Mouse (Mus musculus): Measurements from ENCODE around the gene Slc39a5. TPM values are rescaled to one million over a fixed set of nuclear protein-coding genes. Genes with fewer than 3 reads are reported as not detected.

The Slc39a5 gene
- polyA plus RNA-seq (2021; fragmentation: Nextera tagmentation), result 0.06 and 0.18 TPM in 2 replicates
- long read RNA-seq, experiment 1, result 0 reads
- long read RNA-seq, experiment 2, partial matches to known transcripts, result 0 of 1 reads
- long read RNA-seq, experiment 2, other reads (novel, unspliced or antisense), result 1 of 1 reads

DNA sequence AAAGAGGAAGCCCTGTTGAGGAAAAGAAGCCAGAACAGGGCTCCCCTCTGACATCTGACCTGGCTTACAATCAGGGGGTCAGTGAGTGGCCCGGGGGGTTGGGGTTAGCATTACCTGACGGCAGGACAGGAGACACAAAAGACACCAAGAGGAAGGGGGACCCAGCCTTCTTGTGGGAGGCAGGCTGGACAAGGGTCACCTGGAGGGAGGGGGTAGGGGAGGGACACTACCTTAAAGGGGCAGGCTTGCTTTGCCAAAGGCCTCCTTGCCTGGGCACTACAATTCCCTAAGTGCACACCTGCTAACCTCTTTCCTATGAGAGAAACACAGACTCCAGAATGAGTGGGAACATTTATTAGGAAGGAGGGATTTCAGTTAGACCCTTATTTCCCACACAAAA lies at the start of gene Slc39a5:
TSS of gene Slc39a5 (minus strand) at position 174 of the 400 bp plus-strand sequence.

GRCm38 (mm10) chr10:128411211-128412054 lies 10.4 kb upstream of the Slc39a5 start, which contains the start of the genes Nabp2 and Rnf41:
Gene Nabp2, minus strand, starts transcription at chr10:128411492.
Gene Rnf41, plus strand, starts transcription at chr10:128411657.

DNA sequence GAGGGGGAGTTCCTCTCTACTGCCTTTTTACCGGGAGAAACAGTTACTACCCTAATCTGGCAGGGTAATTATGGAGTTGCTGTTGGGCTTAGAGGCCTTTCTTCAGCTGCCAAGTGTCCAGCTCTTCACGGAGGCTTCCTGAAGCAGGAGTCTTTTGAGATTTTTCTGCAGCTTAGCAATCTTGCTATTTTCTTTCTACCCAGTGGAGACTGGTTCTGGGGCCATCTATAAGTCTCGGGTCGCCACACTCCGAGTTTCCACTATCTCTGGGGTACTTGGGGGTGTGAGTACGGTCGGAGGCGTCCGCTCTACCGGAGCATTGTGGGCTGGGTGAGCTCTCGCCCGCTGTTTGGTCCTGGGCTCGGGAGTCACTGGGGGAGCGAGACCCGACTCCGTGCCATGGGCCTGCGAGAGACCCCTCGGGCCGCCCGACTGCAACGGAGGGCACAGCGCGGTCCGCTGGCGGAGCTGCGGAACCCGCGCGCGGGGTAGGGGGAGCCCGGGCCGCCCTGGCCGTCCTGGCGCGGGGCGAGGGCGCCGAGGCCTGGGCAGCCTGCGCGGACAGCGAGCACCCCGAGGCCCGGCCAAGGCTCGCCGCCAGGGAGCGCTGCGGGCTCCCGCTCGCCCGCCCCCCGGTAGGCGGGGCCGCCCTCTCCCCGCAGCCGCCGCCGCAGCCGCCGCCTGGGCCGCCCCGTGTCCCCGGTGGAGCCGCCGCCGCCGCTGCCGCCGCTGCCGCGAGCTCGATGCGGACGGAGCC lies 24.4 kb downstream of the Slc39a5 start, which contains the start of gene Ankrd52:
TSS of gene Ankrd52 (plus strand) at position 661 of the 757 bp plus-strand sequence.

DNA sequence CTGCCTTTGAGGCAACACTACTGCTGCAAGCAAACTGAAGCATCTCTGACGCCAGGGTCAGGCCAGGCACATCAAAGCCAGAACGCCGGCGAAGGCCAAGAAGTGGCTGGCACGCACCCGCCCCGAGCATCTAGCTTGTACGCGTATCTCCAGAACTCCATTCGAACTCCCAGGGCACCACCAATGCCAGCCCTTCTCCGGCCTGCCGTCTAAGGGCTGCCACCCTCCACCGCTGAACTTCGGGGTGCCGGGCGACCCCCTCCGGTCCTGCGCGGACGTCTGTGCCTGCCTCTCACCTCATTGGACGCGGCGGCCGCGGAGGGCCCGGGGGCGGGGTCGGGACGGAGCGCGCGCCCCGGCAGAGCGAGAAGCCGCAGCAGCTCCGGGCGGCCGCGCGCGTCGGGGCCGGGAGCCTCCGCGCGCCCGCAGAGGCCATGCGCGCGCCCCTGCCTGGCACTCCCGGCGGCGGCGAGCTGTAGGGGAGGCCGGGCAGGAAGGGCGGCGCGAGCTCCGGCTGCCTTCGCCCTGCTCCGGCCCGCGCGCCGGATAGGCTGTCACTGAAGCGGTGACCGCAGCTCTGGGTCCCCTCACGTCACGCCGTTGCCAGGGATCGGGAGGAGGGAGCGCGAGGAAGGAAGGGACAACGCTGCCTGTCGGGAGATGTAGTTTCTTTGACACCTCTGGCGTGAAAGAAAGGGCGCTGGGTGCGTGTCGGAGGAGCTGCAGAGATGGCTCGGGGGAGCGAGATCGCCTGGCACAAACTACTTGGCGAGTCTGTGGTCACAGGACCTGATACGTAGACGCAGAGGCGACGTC lies 32.4 kb downstream of the Slc39a5 start, which contains the start of gene Coq10a:
TSS of gene Coq10a (minus strand) at position 596 of the 816 bp plus-strand sequence.

Small RNAs within 50 kb of the gene (microRNA-seq; reads per million reads assigned to microRNA genes)
- not detected for gene Gm25361
- not detected for gene Gm26308
- 0.64 reads per million for gene Mir6914
- 5.6 reads per million, percentile 20 among the genes with 10 or more reads in this experiment for gene Mir6915

Other genes starting within 250 kb of the Slc39a5 start
- gene Rbms2, start 220.9 kb downstream of the Slc39a5 start, polyA plus RNA-seq (2021; fragmentation: Nextera tagmentation), result 2.6 and 2.7 TPM in 2 replicates
- gene Gls2, start 206.8 kb downstream of the Slc39a5 start, polyA plus RNA-seq (2021; fragmentation: Nextera tagmentation), result 10.9 and 11.5 TPM in 2 replicates
- 10.2 and 11.8 TPM in 2 replicates for gene Spryd4, start 189.4 kb downstream of the Slc39a5 start, polyA plus RNA-seq (2021; fragmentation: Nextera tagmentation)
- not detected in 2 replicates for gene Mip, start 175.4 kb downstream of the Slc39a5 start, polyA plus RNA-seq (2021; fragmentation: Nextera tagmentation)
- gene Timeless, start 169.2 kb downstream of the Slc39a5 start, polyA plus RNA-seq (2021; fragmentation: Nextera tagmentation), result 2.3 and 4.9 TPM in 2 replicates
- gene Apon, start 147.1 kb downstream of the Slc39a5 start, polyA plus RNA-seq (2021; fragmentation: Nextera tagmentation), result not detected in 2 replicates
- gene Apof, start 132.6 kb downstream of the Slc39a5 start, polyA plus RNA-seq (2021; fragmentation: Nextera tagmentation), result 0.11 TPM in 1 of 2 replicates, not detected in the other
- gene Stat2, start 130.7 kb downstream of the Slc39a5 start, polyA plus RNA-seq (2021; fragmentation: Nextera tagmentation), result 4.5 and 5.5 TPM in 2 replicates
- not detected in 2 replicates for gene Il23a, start 102.5 kb downstream of the Slc39a5 start, polyA plus RNA-seq (2021; fragmentation: Nextera tagmentation)
- 2.6 and 2.7 TPM in 2 replicates for gene Pan2, start 97.9 kb downstream of the Slc39a5 start, polyA plus RNA-seq (2021; fragmentation: Nextera tagmentation)
- 155 and 167 TPM in 2 replicates for gene Cnpy2, start 78.8 kb downstream of the Slc39a5 start, polyA plus RNA-seq (2021; fragmentation: Nextera tagmentation)
- 210 and 229 TPM in 2 replicates for gene Cs, start 63.5 kb downstream of the Slc39a5 start, polyA plus RNA-seq (2021; fragmentation: Nextera tagmentation)
- 16.1 and 16.7 TPM in 2 replicates for gene Coq10a, start 32.2 kb downstream of the Slc39a5 start, polyA plus RNA-seq (2021; fragmentation: Nextera tagmentation)
- gene Ankrd52, start 24.1 kb downstream of the Slc39a5 start, polyA plus RNA-seq (2021; fragmentation: Nextera tagmentation), result 8.8 and 12.6 TPM in 2 replicates
- gene Nabp2, start 10.3 kb upstream of the Slc39a5 start, polyA plus RNA-seq (2021; fragmentation: Nextera tagmentation), result 107 and 127 TPM in 2 replicates
- 66.3 and 69.8 TPM in 2 replicates for gene Rnf41, start 10.4 kb upstream of the Slc39a5 start, polyA plus RNA-seq (2021; fragmentation: Nextera tagmentation)
- gene Smarcc2, start 58.0 kb upstream of the Slc39a5 start, polyA plus RNA-seq (2021; fragmentation: Nextera tagmentation), result 80.0 and 92.3 TPM in 2 replicates
- 843 and 993 TPM in 2 replicates for gene Myl6, start 92.9 kb upstream of the Slc39a5 start, polyA plus RNA-seq (2021; fragmentation: Nextera tagmentation)
- gene Myl6b, start 97.5 kb upstream of the Slc39a5 start, polyA plus RNA-seq (2021; fragmentation: Nextera tagmentation), result 2.1 and 3.8 TPM in 2 replicates
- gene Esyt1, start 124.6 kb upstream of the Slc39a5 start, polyA plus RNA-seq (2021; fragmentation: Nextera tagmentation), result 2.3 and 2.6 TPM in 2 replicates
- gene Zc3h10, start 146.5 kb upstream of the Slc39a5 start, polyA plus RNA-seq (2021; fragmentation: Nextera tagmentation), result 5.6 and 5.8 TPM in 2 replicates
- 6,437 and 7,138 TPM in 2 replicates for gene Rpl41, start 148.1 kb upstream of the Slc39a5 start, polyA plus RNA-seq (2021; fragmentation: Nextera tagmentation)
- 50.7 TPM in 2 replicates for gene Pa2g4, start 164.8 kb upstream of the Slc39a5 start, polyA plus RNA-seq (2021; fragmentation: Nextera tagmentation)
- 1.3 and 1.5 TPM in 2 replicates for gene Erbb3, start 188.4 kb upstream of the Slc39a5 start, polyA plus RNA-seq (2021; fragmentation: Nextera tagmentation)
- 1,260 and 1,337 TPM in 2 replicates for gene Rps26, start 225.5 kb upstream of the Slc39a5 start, polyA plus RNA-seq (2021; fragmentation: Nextera tagmentation)
- 3.5 and 4.4 TPM in 2 replicates for gene Ikzf4, start 244.8 kb upstream of the Slc39a5 start, polyA plus RNA-seq (2021; fragmentation: Nextera tagmentation)

Measured in layer of hippocampus, adult 6 months (tissue).